Mouse (Mus musculus): ENCODE measurements around the gene Tigd3. TPM values are rescaled to one million over a fixed set of nuclear protein-coding genes. Genes with fewer than 3 reads are reported as not detected.
A peak's percentile ranks its signal among the peaks of the same experiment; 100 is the strongest.

The Tigd3 gene
- polyA plus RNA-seq (2012; rRNA removed) = 0.70 and 0.75 TPM in 2 replicates

DNA sequence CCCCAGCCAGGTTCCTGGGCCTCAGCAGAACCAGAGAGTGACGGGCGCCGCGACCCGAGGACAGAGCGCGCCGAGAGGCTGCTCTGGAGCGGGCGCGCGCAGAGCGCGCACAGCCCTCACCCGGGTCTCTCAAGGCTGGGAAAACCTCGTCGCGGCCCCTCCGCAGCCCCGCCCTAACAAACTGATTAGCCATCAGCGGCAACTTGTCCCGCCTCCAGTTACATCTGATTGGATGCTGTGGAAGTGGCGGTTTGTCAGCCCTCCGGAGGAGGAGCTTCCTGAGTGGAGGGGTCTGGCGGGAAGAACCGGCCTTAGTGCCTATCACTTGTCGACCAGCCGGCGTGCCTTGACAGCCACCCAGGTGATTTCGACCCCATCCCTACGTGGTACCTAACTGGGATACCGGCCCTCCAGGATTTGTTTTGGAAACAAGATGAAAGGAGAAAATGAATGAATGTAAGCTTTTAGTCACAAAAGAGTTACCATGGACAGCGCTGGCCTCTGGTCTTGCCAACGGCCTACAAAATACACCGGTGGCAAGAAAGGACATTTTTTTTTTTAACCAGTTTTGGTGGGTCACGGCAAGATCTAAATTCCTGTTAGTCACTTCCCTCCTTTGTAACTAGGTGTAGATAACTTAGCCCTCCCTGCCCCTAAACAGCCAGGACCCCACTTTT is at the start of gene Tigd3:
Gene Tigd3 (minus strand): TSS at position 148 of the 677 bp plus-strand sequence.
- no peak for DNase-seq (ENCODE audit: low read depth)

DNA sequence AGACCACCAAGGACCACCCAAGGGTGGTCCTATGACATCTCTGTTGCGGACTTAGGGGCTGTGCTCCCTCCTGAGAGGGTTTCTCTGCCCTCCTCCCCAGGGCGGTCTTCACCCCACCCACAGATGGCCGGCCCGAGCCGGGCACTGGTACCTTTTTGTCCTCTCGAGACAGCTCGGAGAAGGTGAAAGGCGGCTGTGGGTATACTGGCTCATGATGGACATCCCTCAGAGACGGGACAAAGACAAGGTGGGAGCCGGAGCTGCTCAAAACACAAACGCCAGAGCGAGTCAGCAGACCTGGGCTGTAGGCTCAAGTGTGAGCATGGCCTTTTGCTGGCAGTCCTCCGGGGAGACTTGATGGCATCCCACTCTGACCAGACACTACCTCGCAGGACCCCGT is 49.5 kb upstream of the Tigd3 start:
- DNase-seq (ENCODE audit: low read depth) = no peak

DNA sequence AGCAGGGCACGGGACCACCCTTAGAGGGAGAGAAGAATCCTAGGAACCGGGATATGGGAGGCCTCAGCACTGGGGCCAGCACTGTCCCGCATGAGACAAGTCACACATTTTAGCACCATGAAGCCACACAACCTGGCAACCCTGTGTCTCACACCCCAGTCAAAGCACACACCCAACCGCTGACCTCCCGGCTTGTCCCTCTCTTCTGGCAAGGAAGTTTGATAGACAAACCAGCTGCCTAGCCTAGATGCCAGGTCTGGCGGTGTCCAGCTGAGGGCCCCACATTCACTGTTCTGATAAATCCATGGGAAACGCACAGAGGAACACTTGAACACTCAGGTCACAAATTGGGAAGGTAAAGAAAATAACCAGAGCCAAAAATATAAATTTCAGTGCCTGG is 48.6 kb upstream of the Tigd3 start:
- DNase-seq (ENCODE audit: low read depth) = no peak

DNA sequence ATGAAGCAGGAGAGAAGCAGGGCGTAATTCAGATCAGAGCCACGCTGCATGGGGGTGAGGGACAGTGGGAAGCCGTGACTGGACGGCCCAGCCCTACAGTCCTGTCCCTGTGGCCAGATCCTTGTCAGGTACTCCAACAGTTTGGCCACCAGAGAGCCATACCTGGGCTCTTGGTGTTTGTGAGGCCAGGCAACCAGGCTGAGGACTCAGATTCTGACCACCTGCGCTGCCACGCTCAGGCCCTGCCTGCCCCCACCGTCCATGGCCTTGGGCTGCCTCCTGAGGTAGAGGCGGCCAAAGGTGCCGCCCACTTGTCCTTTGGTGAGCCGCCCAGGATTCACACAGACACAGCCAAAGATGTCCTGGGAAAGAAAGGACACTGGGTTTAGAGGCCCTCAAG is 46.7 kb upstream of the Tigd3 start:
- DNase-seq (ENCODE audit: low read depth) = no peak

DNA sequence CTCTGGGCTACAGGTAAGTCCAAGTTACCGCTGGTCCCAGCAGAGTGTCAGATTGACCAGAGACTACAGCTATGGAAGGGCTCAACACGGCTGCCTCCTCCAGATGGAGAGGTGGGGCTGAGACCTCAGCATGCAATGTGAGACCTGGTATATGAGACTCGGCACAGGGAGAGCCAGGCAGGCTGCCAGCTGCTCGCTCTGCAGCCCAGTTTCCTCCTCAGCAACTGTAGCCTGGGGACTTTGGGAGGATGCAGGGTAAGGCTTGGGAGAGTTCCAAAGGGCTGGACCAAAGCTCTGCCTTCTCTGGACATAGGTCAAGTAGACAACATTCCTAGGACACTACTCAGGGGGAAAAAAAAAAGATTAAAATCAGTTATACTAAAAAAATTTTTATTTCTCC is 46.2 kb upstream of the Tigd3 start:
- DNase-seq (ENCODE audit: low read depth) = no peak

DNA sequence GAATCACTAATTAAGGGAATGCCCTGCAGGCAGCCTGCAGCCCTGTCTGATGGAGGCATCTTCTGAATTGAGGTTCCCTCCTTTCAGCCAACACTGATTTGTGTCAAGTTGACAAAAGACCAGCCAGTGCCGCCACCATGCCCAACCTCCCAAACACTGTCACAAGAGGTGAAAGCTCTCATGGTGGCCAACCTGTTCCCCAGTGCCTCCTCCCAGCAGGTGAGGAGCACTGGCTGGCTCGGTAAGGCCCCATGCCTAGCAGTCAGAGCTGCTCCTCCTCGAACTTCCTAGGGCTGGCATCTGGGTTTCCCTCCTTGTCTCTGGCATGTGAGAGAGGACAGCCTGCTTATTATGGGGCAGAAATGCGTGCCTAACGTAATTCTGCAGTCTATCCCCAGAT is 45.8 kb upstream of the Tigd3 start:
- DNase-seq (ENCODE audit: low read depth) = no peak

DNA sequence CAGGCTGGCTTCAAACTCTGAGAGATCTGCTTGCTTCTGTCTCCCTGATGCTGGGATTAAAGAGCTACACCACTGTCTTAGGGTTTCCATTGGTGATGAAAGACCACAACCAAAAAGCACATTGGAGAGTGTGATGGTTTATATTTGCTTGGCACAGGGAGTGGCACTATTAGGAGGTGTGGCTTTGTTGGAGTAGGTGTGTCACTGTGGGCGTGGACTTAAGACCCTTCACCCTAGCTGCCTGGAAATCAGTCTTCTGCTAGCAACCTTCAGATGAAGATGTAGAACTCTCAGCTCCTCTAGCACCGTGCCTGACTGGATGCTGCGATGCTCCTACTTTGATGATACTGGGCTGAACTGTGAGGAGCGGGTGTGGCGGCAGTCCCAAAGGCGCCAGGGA is 44.6 kb upstream of the Tigd3 start:
- DNase-seq (ENCODE audit: low read depth) = no peak

DNA sequence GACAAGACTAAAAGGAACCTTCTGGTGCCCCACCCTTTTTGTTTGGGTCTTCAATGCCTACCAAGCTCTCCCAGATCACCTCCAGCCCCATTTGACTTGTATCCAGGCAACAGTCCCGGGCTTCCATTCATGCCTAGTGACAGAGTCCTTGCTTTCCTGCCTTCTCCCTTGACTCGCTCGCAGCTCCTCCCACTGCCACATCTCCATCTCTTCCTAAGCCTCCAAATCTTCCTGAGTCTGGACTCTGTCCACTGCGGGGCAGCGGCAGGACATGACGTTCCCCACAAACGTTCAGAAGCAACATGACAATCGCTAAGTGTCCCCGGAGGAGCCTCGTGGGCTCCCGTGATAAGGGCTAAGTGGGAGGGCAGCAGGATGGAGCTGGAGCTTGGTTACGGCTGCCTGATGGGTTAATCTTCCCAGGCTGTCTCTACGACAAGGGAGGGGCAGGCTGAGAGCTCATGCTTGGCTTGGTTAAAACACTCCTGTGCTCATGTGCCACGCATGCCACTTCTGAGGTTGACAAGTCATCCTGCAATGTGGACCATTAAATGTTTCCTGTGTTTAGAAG is 44.0 kb upstream of the Tigd3 start:
- DNase-seq (ENCODE audit: low read depth) = no peak

DNA sequence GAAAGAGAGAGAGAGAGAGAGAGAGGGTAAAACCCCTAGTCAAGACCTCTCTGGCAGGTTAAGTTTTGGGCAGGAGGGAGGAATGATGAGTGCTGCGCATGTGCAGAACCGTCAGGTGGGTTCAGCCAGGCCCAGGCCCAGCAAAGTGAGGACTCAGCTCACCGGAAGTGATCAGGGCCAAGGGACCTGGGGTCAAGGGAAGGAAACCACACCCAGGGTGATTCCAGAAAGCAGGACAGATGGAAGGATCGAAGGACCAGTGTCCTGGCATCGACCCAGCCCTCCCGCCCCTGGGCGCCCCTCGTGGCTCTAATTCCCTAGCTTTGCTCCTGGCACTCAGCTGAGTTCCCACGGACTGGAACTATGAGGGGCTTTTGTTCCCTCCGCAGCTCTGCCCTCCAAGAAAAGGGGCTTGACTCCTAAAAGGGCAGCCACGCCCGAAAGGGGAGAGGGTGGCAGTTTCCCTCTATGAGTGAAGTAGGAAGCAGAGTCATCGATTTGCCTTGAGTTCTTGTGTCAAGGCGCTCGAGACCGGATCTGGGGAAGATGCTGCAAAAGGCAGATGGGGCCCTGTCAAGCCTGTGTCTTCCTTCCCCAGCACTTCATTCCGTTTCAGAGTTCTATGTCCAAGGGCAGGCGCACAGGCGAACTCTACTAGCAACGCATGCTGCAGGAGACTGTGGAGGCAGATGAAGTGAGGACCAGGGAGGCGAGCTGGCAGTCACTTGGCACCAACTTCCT is 43.3 kb upstream of the Tigd3 start:
- DNase-seq (ENCODE audit: low read depth) = no peak

DNA sequence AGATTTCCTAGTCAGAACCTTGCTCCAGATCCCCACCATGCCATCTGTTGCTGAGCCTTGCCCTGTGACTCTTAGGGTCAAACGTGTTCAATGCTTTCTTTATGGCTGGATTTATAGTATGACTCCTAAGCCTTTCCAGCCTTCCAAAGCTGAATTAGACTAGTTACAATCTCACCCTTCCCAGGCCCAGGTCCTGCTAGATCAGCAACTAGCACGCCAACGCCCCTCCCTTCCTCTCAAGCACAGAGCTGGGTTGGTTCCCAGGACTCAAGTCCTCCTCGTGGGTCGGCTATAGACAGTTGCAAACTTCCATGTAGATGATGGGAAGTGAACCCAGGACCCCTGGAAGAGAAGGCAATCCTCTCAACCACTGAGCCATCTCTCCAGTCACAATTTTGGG is 41.7 kb upstream of the Tigd3 start:
- DNase-seq (ENCODE audit: low read depth) = no peak

DNA sequence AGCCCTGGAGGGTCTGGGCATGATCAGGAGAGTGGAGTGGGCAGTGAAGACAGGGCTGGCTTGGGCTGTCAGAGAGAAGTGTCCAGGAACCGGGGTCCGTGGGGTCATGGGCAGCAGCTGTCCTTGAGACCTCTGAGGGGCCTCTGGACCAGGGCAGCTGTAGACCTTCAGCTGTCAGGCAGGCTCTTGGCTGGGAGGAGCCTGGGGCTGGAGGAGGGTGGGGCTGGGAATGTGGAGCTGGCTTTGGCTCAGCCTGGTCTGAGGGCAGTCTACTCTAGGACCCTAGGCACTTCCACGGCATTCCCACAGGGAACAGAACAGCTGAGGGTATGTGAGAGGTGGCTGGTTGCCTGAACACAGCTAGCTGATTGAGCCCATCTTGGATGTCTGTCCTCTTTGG is 41.3 kb upstream of the Tigd3 start:
- DNase-seq (ENCODE audit: low read depth) = no peak

DNA sequence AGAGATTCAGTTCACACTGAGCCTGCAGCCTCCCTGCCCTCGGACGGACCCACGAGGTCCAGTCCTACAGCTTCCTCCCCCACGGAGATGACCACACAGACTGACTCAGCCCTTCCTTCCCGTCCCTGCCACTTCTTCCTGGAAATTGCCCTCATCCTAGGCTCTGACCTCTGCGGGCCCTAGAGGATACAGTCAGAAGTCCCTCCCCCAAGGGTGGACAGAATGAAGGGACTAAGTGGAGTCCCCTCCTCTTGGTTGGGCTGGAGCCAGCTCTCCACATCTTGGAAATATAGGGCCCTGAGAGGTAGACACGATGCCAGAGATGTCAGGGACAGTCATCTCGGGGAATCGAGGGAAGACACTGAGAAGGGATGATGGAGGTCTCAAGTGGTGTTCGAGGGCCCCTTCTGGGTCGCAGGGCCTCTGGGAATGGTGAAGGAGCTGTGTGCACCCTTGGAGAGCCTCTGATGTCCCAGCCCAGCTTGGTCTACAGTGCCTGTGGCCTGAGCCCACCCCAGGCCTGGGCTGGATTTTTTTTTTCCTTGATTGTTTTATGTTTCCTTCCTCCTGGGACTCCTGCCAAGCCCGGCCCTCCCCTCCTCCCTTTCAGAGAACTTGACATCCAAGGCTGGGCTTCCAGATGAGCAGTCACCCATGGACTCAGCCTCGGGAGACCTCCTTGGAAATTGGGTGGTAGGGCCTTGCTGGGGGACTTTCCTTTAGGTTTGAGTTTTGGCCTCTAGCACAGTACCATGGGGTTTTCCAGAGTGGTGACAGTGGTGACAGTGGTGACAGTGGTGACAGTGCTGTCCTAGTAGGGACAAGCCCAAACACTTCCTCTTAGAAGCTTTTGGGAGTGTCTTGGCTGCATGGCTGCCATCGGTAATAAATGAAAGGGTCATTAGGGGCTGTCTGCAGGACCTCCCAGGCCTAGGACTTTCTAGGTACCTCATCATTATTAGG is 36.0 kb upstream of the Tigd3 start:
- no peak for DNase-seq (ENCODE audit: low read depth)

DNA sequence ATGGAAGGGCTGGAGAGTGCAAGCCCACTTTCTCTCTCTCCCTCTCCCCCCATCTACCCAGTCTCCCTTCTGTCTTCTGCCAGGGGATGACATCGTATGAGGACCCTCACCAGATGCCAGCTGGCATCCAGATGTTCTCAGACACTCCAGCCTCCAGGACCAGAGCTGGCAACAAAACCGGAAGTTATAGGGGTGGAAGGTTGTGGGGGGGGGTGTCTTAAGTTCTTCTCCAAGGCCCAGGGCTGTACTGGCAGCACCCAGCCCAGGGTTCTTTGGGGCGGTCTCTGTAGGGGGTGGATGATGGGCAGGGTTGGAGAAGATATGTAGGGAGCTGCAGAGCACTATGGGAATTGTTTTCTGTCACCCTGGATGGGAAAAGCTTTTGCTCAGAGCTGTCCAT is 34.6 kb upstream of the Tigd3 start:
- no peak for DNase-seq (ENCODE audit: low read depth)

DNA sequence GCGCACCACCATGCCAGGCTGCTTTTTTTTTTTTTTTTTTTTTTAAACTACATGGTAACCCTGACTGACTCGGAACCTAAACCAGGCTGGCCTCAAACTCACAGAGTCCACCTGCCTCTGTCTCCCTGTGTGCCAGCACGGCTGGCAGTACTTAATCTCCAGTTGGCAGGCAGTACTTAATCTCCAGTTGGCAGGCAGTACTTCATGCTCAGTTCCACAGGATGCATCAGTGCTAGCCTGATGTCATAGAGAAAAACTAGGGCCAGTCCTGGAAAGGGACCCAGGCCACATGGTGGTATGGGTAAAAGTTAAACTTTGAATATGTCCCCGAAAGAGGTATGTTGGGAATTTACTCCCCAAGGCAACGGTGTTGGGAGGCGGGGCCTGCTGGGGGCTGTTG is 34.2 kb upstream of the Tigd3 start:
- DNase-seq (ENCODE audit: low read depth) = no peak

DNA sequence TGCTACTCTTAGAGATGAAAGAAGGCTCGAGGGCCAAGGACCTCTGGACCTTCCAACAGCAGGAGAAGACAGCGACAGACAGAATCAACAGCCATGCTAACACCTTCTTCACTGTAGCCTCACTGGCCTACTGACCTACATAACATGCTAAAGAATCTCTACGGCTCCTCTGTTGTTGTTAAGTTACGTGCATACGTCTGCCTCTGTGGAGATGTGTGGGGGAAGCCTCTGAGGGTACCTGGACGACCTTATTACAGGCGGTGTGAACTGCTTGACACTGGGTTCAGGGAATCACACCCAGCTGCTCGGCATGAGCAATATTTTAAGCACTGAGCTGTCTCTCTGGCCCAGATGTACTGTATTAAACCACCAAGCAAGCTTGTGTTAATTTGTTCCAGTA is 33.6 kb upstream of the Tigd3 start:
- DNase-seq (ENCODE audit: low read depth) = no peak

DNA sequence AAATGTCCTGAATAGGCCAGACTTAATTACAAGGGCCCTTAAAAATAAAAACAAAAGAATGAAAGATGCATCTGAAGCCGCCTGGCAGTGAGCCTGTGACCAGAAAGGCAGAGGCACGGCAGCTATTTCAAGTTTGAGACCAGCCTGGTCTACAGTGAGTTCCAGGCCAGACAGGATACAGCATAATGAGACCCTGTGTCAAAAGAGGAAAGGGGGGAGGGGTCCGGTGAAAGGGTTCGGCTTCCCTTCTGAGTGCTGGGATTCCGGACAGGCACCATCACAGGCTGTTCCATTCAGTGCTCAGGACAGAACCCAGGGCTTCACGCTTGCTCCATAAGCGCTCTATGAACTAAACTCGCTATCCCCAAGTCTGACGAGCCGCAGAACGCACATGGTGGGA is 33.1 kb upstream of the Tigd3 start:
- no peak for DNase-seq (ENCODE audit: low read depth)

DNA sequence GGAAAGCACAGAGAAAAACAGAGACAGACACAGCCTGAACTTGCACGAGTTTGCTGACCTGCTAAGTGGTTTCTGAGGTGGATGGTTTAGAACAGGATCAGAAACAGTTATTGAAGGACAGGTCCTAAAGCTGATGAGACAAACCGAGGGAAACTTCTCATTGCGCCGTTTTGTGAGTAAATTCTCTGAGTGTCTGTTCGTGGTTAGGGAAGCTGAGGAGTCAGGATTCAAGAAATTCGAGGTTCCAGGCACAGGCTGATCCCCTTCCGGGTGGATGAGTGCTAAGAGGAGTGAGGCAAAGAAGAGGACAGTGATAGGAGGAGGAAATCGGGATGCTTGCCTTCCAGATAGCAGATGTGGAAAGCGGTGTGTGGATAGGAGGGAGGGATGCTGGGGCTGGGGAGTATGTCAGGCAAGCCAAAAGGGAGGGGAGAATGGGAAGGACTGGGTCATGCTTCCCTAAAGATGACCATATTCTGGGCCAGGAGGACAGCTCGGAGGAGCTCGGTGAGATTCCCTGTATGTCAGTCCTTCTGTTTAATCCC is 31.4 kb upstream of the Tigd3 start:
- no peak for DNase-seq (ENCODE audit: low read depth)

DNA sequence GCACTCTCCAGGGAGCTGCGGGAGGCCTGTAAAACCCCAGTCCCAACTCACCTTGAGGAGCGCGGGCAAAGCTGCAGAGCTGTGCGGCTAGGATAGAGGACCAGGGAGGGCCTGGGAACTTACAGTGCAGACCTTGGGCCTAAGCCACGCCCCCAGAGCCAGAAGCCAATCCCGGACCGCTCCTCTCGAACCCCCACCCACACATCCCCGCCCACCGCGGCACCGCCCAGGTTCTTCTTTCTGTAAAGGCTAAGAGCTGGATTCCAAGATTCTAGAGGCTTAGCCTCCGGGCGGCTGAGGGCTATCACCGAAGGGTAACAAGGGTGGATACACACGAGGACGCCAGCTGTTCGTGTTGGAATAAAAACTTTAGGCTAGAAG is 30.8 kb upstream of the Tigd3 start, which contains the start of gene Cdc42ep2:
Gene Cdc42ep2 (minus strand): TSS at position 104 of the 381 bp plus-strand sequence.
- peak; percentile 41 for DNase-seq (ENCODE audit: low read depth)

DNA sequence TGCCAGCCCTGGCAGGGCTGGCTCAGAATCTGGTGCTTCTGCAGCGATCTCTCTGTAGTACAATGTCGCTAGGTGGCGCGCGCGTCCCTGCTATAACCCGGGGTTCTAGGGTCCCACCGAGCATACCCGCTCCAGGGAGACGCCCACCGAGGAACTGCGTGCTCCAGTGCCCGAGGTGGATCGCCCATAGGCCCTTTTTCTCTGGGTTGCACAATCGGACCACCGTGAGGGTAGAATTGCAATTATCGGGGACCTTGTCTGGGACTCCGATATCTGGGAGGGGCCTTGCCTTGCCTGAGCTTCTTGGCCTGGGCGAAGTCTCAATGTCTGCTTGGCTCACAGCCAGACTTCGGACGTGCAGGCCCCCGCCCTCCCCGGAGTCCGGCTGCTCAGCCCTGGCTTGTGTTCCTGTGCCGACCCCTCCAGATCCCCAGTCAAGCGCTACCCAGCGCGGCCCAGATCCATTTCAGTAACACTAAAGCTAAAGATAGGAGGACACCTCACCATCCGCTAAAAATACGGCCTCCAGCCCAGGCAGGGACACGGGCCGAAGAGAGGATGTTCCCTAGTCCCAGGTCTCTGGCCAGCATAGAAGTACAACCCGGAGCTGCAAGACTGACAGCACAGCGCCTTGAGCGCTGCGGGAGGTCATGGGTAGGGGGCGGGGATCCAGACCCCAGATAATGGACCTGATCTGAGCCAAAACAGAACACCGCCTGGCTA is 30.2 kb upstream of the Tigd3 start:
- DNase-seq (ENCODE audit: low read depth) = no peak

DNA sequence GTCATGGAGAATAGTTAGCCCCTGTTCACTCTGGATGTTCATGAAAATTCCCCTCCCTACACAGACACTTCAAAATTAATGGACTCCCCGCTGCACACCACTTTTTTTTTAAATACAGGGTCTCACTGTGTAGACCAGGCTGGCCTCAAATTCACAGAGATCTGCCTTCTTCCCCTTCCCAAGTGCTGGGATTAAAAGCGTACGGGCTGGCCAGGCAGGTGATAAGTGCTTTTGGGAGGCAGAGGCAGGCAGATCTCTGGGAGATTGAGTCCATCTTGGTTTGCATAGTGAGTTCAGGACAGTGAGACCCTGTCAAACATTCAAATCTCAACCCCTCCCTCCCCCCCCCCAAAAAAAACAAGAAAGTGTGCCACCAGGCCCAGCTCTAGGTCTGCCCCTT is 29.0 kb upstream of the Tigd3 start:
- no peak for DNase-seq (ENCODE audit: low read depth)

Data from gonadal fat pad, adult 2 months (tissue).